Mouse (Mus musculus): Measurements from ENCODE around the gene Commd3.

GRCm38 (mm10) chr2:18680961-18681360, 8.8 kb downstream of the Commd3 start:
- no peak for TF ChIP-seq CTCF (IDR thresholded peaks at IDR 0.05; ENCODE audit: extremely low read depth, insufficient read depth, low read length)
- no peak for TF ChIP-seq POLR2A (IDR thresholded peaks at IDR 0.05; ENCODE audit: extremely low read depth, insufficient read depth, low read length)

All from cortical plate, adult 2 months (tissue).